Mouse (Mus musculus) cerebellum, postnatal 25 days (tissue): ENCODE data around the gene Smug1.
A peak's percentile ranks its signal among the peaks of the same experiment; 100 is the strongest.

ENCODE experiments used
- DNase-seq, 2 experiments: peaks; one replicate each; pipeline ENCODE4 v3.0.0; 2021; ENCODE audit warnings: mixed read lengths in 2 of 2

Smug1 gene

GRCm38 (mm10) chr15:103144176-103144575, 22.7 kb downstream of the Smug1 start:
- no peak for DNase-seq

DNA sequence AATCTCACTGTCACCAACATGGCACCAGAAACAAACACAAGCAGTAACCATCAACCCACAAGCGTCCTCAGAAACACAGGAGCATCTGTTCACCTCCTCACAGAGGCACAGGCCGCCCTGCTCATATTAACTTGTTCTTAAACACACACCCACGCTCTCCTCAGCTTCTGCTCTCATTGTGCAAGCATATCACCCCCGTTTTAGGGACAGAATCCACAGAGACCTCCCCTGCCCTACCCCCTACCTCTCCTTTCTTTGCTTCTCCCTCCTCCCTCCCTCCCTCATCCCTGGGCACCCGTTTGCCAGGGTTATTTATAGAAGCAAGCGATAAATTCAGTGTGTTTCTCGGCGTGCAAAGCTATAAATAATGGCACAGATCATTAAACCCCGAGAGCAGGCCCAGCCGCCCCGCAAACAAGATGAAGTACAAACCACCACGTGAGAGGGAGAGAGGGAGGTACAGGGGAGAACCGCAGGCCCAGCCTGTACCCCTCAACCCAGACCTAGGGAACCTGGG, 31.4 kb downstream of the Smug1 start:
- DNase-seq, result no peak

- DNase-seq, result no peak
These were observed 32.4 kb downstream of the Smug1 start for GRCm38 (mm10) chr15:103134277-103135086.

DNA sequence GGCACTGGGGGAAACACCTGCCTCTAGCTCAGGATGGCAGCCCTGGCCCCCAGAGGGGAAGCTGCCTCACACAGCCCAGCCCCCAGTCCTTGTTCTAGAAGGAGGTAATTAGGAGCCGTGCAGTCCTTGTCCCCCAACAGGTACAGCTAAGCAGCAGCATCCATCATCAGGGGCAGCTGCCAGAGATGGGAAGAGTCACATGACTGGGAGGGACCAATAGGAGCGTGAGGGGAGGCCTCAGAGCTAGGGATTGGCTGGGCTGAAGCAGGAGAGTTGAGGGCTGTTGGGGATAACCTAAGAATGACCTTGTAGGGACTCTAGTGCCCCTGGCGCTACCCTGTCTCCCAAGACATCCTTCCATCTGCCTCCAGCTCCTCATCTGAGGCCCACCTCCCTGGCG, 33.1 kb downstream of the Smug1 start:
- DNase-seq, result no peak

- peak in 1 of 2 experiments; percentile 29 for DNase-seq
These were observed 36.2 kb downstream of the Smug1 start for GRCm38 (mm10) chr15:103130729-103131128.

- DNase-seq, result no peak
These were observed 37.6 kb downstream of the Smug1 start for GRCm38 (mm10) chr15:103129289-103129688.

GRCm38 (mm10) chr15:103128056-103128833, 38.6 kb downstream of the Smug1 start:
- DNase-seq, result no peak

DNA sequence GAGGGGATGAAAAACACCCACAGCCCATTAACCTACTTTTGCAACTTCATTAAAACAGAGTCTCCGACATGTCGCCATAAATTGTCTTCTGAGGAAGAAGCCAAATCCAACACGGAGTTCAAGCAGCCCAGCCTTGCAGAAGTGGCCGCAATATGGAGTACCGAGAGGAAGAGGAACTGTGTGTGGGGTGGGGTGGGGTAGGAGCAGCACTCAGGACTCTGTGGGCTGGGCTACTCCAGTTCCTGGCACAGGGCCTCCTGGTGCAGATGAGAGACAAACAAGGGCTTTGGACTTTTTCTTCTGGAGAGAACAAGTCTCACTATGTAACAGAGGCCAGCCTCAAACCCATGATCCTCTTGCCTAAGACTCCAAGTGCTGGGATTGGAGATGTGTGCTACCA, 40.9 kb downstream of the Smug1 start:
- DNase-seq, result no peak

DNA sequence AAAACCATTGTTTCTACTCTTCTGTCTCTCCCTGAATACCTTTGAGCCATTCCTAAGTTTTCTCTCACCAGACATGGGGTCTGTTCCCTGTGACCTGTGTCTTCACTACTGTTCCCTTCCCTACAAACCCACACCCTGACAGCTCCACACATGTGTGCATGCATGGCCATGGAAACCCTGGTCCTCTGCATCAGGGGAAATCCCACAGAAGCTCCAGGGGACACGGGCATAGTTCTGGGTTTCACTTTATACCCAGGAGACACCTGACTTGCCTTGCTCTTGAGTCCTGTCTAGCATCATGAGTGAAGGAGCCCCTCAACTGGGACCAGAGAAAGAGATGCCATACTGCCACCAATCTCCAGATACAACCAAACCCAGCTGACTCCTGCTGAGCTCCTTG, 42.6 kb downstream of the Smug1 start:
- DNase-seq, result no peak

DNA sequence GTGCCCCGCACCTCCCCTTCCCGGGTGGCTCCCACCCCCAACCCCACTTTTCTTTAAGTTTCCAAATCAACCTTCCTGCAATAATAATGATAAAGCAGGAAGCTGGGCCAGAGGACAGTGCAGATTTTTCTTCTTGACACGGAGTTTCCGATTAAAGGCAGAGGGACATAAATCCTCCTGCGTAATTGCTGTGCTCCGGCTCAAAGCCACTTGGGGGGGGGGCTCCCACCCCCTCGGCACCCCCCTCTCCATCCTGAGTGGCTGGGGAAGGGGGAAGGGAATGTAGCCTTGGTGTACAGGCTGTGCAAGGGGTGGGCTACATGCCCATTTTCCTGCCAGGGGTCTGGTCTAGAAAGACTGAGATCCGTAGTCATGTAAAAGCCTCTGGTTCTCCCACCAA, 43.5 kb downstream of the Smug1 start:
- no peak for DNase-seq

GRCm38 (mm10) chr15:103122372-103122771, 44.5 kb downstream of the Smug1 start:
- DNase-seq, result no peak

DNA sequence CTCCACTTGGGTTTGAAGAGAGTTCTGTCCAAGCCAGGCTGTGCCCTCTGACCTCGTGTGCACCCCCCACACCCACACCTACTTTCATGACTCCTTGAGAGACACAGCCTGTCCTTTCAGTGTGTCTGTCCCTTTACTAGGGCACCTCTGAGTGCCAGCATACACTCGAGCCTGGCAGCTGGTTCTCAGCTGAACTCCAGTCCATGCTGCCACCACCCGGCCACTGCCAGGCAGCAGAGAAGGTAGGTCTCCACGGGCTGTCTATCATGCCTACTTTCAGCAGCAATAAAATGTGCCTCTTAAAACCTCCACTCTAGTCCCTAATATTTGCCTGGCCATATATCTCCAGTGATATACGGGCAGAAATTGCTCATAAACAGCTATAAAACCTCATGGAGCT, 45.5 kb downstream of the Smug1 start:
- peak; percentile 9 to 35 for DNase-seq

GRCm38 (mm10) chr15:103120594-103120993, 46.3 kb downstream of the Smug1 start:
- DNase-seq, result no peak

DNA sequence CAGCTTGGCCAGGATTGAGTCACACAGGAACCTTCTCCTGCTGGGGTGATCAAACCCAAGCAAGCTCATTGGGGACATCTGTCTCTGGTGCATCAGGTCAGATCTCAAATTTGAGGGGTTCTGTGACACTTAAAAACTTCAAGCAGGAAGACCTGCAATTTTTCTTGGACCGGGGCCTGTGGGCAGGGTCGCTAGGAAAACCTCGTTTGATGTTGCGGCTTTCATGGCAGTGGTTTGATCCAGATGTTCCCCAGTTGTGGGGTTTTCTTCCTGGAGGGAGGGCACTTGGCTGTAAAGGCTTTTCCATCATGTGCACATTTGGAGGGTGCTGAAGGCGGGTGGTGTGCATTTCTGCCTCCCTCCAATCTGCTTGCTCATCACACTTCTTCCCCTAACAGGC, 51.2 kb downstream of the Smug1 start:
- DNase-seq, result no peak

- DNase-seq, result no peak
These were observed 51.6 kb downstream of the Smug1 start for GRCm38 (mm10) chr15:103115256-103115655.

GRCm38 (mm10) chr15:103113077-103113476, 53.8 kb downstream of the Smug1 start:
- DNase-seq, result no peak

DNA sequence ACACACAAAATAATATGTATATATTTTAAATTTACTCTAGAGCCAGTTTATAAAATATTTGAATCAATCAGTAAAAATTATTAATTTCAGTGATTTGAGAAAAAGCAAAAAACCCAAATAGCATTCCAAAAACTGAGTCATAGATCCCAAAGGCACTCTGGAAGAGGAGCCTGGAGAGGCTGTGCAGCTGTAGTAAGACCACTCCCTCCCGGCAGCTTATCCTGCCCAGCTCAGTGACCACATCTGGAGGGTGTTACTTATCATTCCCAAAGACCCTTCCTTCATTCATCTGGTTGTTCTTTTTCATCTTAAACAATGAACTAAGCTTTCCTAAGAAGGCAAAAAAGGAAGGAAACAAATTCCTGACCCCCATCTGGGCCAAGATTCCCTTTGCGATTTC, 54.6 kb downstream of the Smug1 start:
- DNase-seq, result no peak

DNA sequence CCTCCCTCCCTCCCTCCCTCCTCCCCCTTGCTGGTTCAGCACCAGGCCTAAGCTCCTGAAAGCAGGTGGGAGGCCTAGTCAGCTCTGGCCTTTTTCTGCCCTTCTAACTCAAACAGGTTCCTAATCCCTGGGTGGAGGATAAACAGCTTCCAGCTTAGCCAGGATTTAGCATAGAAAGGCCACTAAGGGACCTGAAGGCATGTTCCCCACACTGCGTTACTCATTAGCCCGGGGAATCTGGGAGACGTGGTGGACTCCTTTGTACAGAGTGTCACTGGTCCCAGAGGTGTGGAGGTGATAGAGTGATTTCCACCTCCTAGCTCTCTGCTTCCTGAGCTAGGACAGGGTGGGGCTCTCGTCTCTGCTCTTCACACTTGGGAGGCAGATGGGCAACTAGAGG, 57.0 kb downstream of the Smug1 start:
- DNase-seq, result no peak

GRCm38 (mm10) chr15:103108066-103108676, 58.7 kb downstream of the Smug1 start:
- no peak for DNase-seq

- no peak for DNase-seq
These were observed 60.7 kb downstream of the Smug1 start for GRCm38 (mm10) chr15:103106201-103106600.
